Mouse (Mus musculus): ENCODE data around the gene Gdf15. TPM values are rescaled to one million over a fixed set of nuclear protein-coding genes. Genes with fewer than 3 reads are reported as not detected.
"Not testable (repeated sequence)": the region's sequence is repeated elsewhere in the genome, so short reads cannot be mapped to it uniquely, and the experiment has no call there.

Gene Gdf15
- total RNA-seq, 2 experiments from 2014 or later, result not detected

- DNase-seq (ENCODE audit: low spot score in 2 of 2), result not testable (repeated sequence)
Observed at GRCm38 (mm10) chr8:70587955-70588354, 44.3 kb downstream of the Gdf15 start.

DNA sequence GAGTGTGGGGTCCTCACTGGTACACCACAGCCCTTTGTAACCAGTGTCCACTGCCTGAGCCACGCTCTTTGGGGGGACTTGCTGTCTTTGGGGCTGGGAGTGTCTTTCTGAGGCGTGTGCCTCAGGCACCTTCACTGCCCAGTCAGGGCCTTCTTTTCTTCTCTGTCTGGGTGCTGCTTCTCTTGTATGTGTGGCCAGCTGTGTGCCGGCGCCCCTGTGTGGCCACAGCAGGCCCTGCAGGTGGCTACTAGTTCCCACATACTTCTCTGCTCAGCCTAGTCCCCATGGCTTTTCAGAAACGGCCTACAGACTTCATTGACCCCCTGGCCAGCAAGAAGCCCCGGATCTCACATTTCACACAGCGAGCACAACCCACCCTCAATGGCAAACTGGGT, 47.0 kb downstream of the Gdf15 start:
- peak in 1 of 2 experiments; percentile 47 for DNase-seq (ENCODE audit: low spot score in 2 of 2)

DNA sequence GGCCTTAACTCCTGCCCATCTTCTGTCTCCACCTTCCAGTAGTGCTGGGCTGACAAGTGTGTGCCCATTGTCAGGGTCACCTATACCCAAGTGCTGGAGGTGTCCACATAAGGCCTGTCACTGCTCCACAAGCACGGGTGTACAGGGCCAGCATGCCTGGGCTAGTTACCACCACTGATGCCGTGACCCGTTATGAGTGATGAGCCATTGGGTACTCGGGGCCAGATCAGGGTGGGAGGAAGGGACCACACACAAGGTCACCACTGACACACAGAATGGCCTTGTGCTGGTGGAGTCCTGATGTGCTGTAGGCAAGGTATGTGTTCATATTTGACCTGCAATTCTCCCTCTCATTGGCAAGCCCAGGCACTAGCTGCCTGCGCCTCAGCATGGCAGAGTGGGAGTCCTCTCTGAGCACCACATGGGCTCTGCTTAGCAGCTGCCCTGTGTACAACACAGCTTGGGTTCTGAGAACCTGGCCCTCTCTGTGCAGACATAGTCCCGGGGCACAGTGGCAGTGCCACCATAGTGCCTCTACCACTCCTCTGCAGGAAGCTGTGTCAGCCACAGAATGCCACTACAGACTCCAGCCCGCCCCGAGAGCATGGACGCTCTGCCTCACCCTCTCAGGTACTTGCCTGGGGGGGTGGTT, 47.5 kb downstream of the Gdf15 start:
- no peak for DNase-seq (ENCODE audit: low spot score in 2 of 2)

DNA sequence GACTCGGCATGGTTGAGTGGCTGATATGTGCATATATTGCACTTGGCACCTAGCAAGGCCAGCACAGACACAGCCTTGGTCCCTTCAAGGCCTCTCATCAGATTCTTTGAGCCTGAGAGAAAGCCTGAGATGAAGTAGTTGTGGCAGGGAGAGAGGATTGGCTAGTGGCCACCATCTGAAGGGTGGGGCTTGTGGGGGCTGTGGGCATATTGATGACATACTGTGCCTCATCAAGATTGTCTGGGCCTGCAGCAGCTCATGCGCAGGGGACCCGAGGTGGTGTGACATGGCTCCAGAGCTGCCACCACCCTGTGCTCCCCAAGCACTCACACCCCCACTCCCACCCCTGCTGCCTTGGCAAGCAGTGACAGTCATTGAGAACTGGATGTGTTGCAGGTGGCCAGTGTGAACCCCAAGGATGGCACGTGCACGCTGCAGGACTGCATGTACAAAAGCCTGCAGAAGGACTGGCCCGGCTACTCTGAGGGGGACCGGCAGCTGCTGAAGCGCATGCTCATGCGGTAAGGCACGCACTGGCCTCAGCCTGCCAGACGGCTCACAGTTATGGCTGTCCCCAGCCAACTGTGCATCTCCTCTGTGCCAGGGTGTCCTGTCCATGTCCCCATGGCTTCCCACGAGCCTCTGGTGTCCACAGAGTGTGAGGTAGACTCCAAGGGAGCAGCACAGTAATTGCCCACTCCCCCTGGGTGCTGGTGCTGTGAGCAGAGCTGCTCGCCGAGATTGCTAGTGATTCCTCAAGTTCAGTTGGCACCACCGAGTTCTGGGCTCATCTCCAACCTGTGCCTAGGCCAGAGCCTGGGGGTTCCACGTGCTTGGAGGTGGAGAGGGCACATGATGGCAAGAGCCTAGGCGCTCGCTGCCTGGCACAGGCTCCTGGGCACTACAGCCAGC, 48.5 kb downstream of the Gdf15 start:
- DNase-seq (ENCODE audit: low spot score in 2 of 2), result no peak

Other genes starting within 250 kb of the Gdf15 start
- 100 to 1,000 TPM; 152 to 154 TPM for gene Crtc1, start 192.9 kb downstream of the Gdf15 start, total RNA-seq (2021)
- 10 to 100 TPM; 43.7 to 44.4 TPM for gene Klhl26, start 155.5 kb downstream of the Gdf15 start, total RNA-seq (2021)
- 100 to 1,000 TPM; 295 to 296 TPM for gene Tmem59l, start 145.1 kb downstream of the Gdf15 start, total RNA-seq (2021)
- gene Crlf1, start 139.3 kb downstream of the Gdf15 start, total RNA-seq (2021), result 1 to 10 TPM; 1.5 to 2.8 TPM
- gene Rex1bd, start 125.7 kb downstream of the Gdf15 start, total RNA-seq (2021), result 100 to 1,000 TPM; 118 to 122 TPM
- 100 to 1,000 TPM; 924 to 953 TPM for gene Uba52, start 121.7 kb downstream of the Gdf15 start, total RNA-seq (2021)
- 100 to 1,000 TPM; 407 to 421 TPM for gene Fkbp8, start 104.7 kb downstream of the Gdf15 start, total RNA-seq (2021)
- gene Kxd1, start 104.5 kb downstream of the Gdf15 start, total RNA-seq (2021), result 10 to 100 TPM; 44.8 to 46.4 TPM
- 10 to 100 TPM; 19.0 to 21.6 TPM for gene Ell, start 93.0 kb downstream of the Gdf15 start, total RNA-seq (2021)
- gene Isyna1, start 38.1 kb downstream of the Gdf15 start, total RNA-seq (2021), result 10 to 100 TPM; 50.4 to 60.8 TPM
- gene Ssbp4, start 23.6 kb downstream of the Gdf15 start, total RNA-seq (2021), result 100 to 1,000 TPM; 250 to 264 TPM
- 1 to 10 TPM in 1 of 2 experiments, under 1 TPM in 1; 0.70 to 1.0 TPM for gene Lrrc25, start 16.3 kb downstream of the Gdf15 start, total RNA-seq (2021)
- gene Pgpep1, start 27.9 kb upstream of the Gdf15 start, total RNA-seq (2021), result 10 to 100 TPM; 11.6 to 17.9 TPM
- gene Lsm4, start 40.8 kb upstream of the Gdf15 start, total RNA-seq (2021), result 10 to 100 TPM; 65.0 to 70.9 TPM
- gene Jund, start 66.5 kb upstream of the Gdf15 start, total RNA-seq (2021), result 100 to 1,000 TPM; 221 to 289 TPM
- gene Iqcn, start 71.0 kb upstream of the Gdf15 start, total RNA-seq (2021), result under 1 TPM; 0.09 to 0.16 TPM
- gene Gm3336, start 86.1 kb upstream of the Gdf15 start, total RNA-seq (2021), result not detected
- 1 to 10 TPM; 1.6 to 3.4 TPM for gene Pde4c, start 91.3 kb upstream of the Gdf15 start, total RNA-seq (2021)
- 100 to 1,000 TPM; 870 to 892 TPM for gene Rab3a, start 122.2 kb upstream of the Gdf15 start, total RNA-seq (2021)
- 10 to 100 TPM; 31.3 to 31.4 TPM for gene Mpv17l2, start 128.5 kb upstream of the Gdf15 start, total RNA-seq (2021)
- gene Pik3r2, start 144.3 kb upstream of the Gdf15 start, total RNA-seq (2021), result 100 to 1,000 TPM; 150 to 153 TPM
- gene Mast3, start 172.6 kb upstream of the Gdf15 start, total RNA-seq (2021), result 100 to 1,000 TPM; 317 to 334 TPM
- gene Il12rb1, start 176.0 kb upstream of the Gdf15 start, total RNA-seq (2021), result under 1 TPM; 0.63 to 0.77 TPM
- gene Arrdc2, start 207.3 kb upstream of the Gdf15 start, total RNA-seq (2021), result 10 to 100 TPM; 12.0 to 13.3 TPM
- gene Kcnn1, start 230.8 kb upstream of the Gdf15 start, total RNA-seq (2021), result 10 to 100 TPM; 17.4 to 19.3 TPM
- 100 to 1,000 TPM; 101 to 102 TPM for gene Ccdc124, start 241.5 kb upstream of the Gdf15 start, total RNA-seq (2021)

All from left cerebral cortex, adult 18-20 months (tissue).